In genomic region chr11:95840694-95841497, GRCm38 (mm10) we compare ENCODE assay signal across 10 mouse cellular contexts. TPM values are rescaled to one million over a fixed set of nuclear protein-coding genes. Genes with fewer than 3 reads are reported as not detected.
DNase-seq lines count a peak whose midpoint lies in the region; ATAC-seq and TF ChIP-seq lines count a peak whose summit lies in the region.
"Had no signal": no experiment of that assay in that cellular context is flagged by ENCODE, and none has a peak within 500 bp of the region (broad histone marks: within the 10 kb centered on the region; RNA-seq: fewer than 3 reads in every experiment).

No protein-coding gene starts in this region.

- H3K4me1 ChIP-seq in heart, embryonic 13.5 days = peaks cover 41% of the 10 kb centered on the region
- H3K4me1 ChIP-seq in midbrain, embryonic 11.5 days (ENCODE audit: control insufficient read depth, insufficient read depth, low read length) = 0 out of 2 replicates have a peak, but pooled peaks cover 5% of the 10 kb centered on the region
- no peaks in the 10 kb centered on the region for H3K4me1 ChIP-seq in midbrain, embryonic 15.5 days
- H3K4me1 ChIP-seq in olfactory bulb, adult 2 months (ENCODE audit: control insufficient read depth, insufficient read depth, low read length) = peaks cover 23% of the 10 kb centered on the region

- WGBS in heart, embryonic 13.5 days = 61% methylated on average over 5 of the region's 5 CpGs
- WGBS in midbrain, embryonic 11.5 days = 79% methylated on average over 5 of the region's 5 CpGs
- 78% methylated on average over 5 of the region's 5 CpGs for WGBS in midbrain, embryonic 15.5 days
- 79% methylated on average over 5 of the region's 5 CpGs for WGBS in olfactory bulb, adult 2 months

- H3K4me3 ChIP-seq in heart, embryonic 13.5 days = peak overlapping the region; percentile 54
- no peak overlapping the region for H3K4me3 ChIP-seq in midbrain, embryonic 11.5 days (ENCODE audit: low read depth, low read length)
- no peak overlapping the region for H3K4me3 ChIP-seq in midbrain, embryonic 15.5 days
- peak overlapping the region; percentile 25 for H3K4me3 ChIP-seq in olfactory bulb, adult 2 months (ENCODE audit: insufficient read depth, low read depth, low read length)
- H3K4me3 ChIP-seq: myocyte had no signal

- no peak for TF ChIP-seq POLR2A in olfactory bulb, adult 2 months (IDR thresholded peaks at IDR 0.05; ENCODE audit: insufficient read depth, low read depth, low read length)

- peak overlapping the region; percentile 64 for H3K4me2 ChIP-seq in heart, embryonic 13.5 days
- no peak overlapping the region for H3K4me2 ChIP-seq in midbrain, embryonic 11.5 days
- H3K4me2 ChIP-seq in midbrain, embryonic 15.5 days = no peak overlapping the region

- H3K27ac ChIP-seq in heart, embryonic 13.5 days (replicated peaks) = peak overlapping the region; percentile 85
- H3K27ac ChIP-seq in midbrain, embryonic 11.5 days (ENCODE audit: low read depth, low read length) = no peak overlapping the region
- no peak overlapping the region for H3K27ac ChIP-seq in midbrain, embryonic 15.5 days
- no peak overlapping the region for H3K27ac ChIP-seq in olfactory bulb, adult 2 months (ENCODE audit: insufficient read depth, low read depth, low read length)

- DNase-seq in heart, adult 8-10 months (ENCODE audit: low spot score) = no peak
- peak; percentile 79 for DNase-seq in midbrain, embryonic 11.5 days (ENCODE audit: low spot score, missing footprints)
- DNase-seq in induced T-regulatory cell, adult 2 months (ENCODE audit: low read depth) = peak; percentile 45
- DNase-seq in right cerebral cortex, postnatal 14 days = no peak
- no peak for DNase-seq in embryo, embryonic 11 days
- DNase-seq: layer of hippocampus, postnatal 36 days had no signal

- peaks cover 29% of the 10 kb centered on the region; the same call in 1 of the 2 replicates for H3K27me3 ChIP-seq in heart, embryonic 13.5 days (replicated peaks)
- H3K27me3 ChIP-seq in midbrain, embryonic 11.5 days (ENCODE audit: control insufficient read depth, insufficient read depth, low read length) = peaks cover 10% of the 10 kb centered on the region
- peaks cover 9% of the 10 kb centered on the region; the same call in 1 of the 2 replicates for H3K27me3 ChIP-seq in midbrain, embryonic 15.5 days (replicated peaks)

- ATAC-seq in heart, embryonic 13.5 days (ENCODE audit: extremely low read depth, insufficient number of reproducible peaks, low FRiP score, low TSS enrichment) = no peak
- ATAC-seq in midbrain, embryonic 11.5 days (ENCODE audit: low FRiP score) = no peak
- ATAC-seq in midbrain, embryonic 15.5 days (replicated peaks) = no peak

- H3K9me3 ChIP-seq in heart, embryonic 13.5 days = no peaks in the 10 kb centered on the region
- H3K9me3 ChIP-seq in midbrain, embryonic 11.5 days (ENCODE audit: control insufficient read depth, low read length) = no peaks in the 10 kb centered on the region
- no peaks in the 10 kb centered on the region for H3K9me3 ChIP-seq in midbrain, embryonic 15.5 days

- no peaks in the 10 kb centered on the region for H3K36me3 ChIP-seq in heart, embryonic 13.5 days
- no peaks in the 10 kb centered on the region for H3K36me3 ChIP-seq in midbrain, embryonic 11.5 days (ENCODE audit: control insufficient read depth, insufficient read depth, low read length)
- H3K36me3 ChIP-seq in midbrain, embryonic 15.5 days (replicated peaks) = no peaks in the 10 kb centered on the region

- TF ChIP-seq CTCF in olfactory bulb, adult 2 months (IDR thresholded peaks at IDR 0.05; ENCODE audit: insufficient read depth, low read depth, low read length) = no peak

- peak overlapping the region; percentile 77 for H3K9ac ChIP-seq in heart, embryonic 13.5 days
- no peak overlapping the region for H3K9ac ChIP-seq in midbrain, embryonic 11.5 days (ENCODE audit: low read length)
- H3K9ac ChIP-seq in midbrain, embryonic 15.5 days = no peak overlapping the region

RNA-seq across cellular contexts. Expression of gene Abi3, which starts 1.4 kb away (rescaled TPM):
- 17.0 and 17.3 TPM in 2 replicates for polyA plus RNA-seq in heart, embryonic 13.5 days (2015; fragmentation: Nextera tagmentation; extraction: Ambion mirVana)
- 10 to 100 TPM in 1 of 4 experiments, 1 to 10 TPM in 3; 7.3 to 10.8 (median 8.8) TPM for total RNA-seq in heart, adult 8-10 months (2022)
- 1.2 and 2.1 TPM in 2 replicates for polyA plus RNA-seq in midbrain, embryonic 11.5 days (2014; fragmentation: Nextera tagmentation; extraction: Ambion mirVana)
- 2.0 and 2.9 TPM in 2 replicates for polyA plus RNA-seq in midbrain, embryonic 15.5 days (2015; fragmentation: Nextera tagmentation; extraction: Ambion mirVana)
- polyA plus RNA-seq in olfactory bulb, adult 2 months (2012; ENCODE audit: insufficient read depth, insufficient read length, low replicate concordance, missing spikeins) = not detected in 2 replicates

RNA-seq across cellular contexts. Expression of gene Gngt2, which starts 3.9 kb away (rescaled TPM):
- polyA plus RNA-seq in heart, embryonic 13.5 days (2015; fragmentation: Nextera tagmentation; extraction: Ambion mirVana) = 36.6 and 41.4 TPM in 2 replicates
- total RNA-seq in heart, adult 8-10 months (2022) = 10 to 100 TPM; 11.6 to 19.0 (median 15.7) TPM
- 4.9 and 5.6 TPM in 2 replicates for polyA plus RNA-seq in midbrain, embryonic 11.5 days (2014; fragmentation: Nextera tagmentation; extraction: Ambion mirVana)
- 2.8 and 3.6 TPM in 2 replicates for polyA plus RNA-seq in midbrain, embryonic 15.5 days (2015; fragmentation: Nextera tagmentation; extraction: Ambion mirVana)
- polyA plus RNA-seq in olfactory bulb, adult 2 months (2012; ENCODE audit: insufficient read depth, insufficient read length, low replicate concordance, missing spikeins) = not detected in 2 replicates

RNA-seq across cellular contexts. Expression of gene Phospho1, which starts 16.6 kb away (rescaled TPM):
- polyA plus RNA-seq in heart, embryonic 13.5 days (2015; fragmentation: Nextera tagmentation; extraction: Ambion mirVana) = 1.8 and 2.2 TPM in 2 replicates
- total RNA-seq in heart, adult 8-10 months (2022) = 100 to 1,000 TPM; 171 to 185 (median 175) TPM
- polyA plus RNA-seq in midbrain, embryonic 11.5 days (2014; fragmentation: Nextera tagmentation; extraction: Ambion mirVana) = not detected in 2 replicates
- not detected in 2 replicates for polyA plus RNA-seq in midbrain, embryonic 15.5 days (2015; fragmentation: Nextera tagmentation; extraction: Ambion mirVana)
- not detected in 2 replicates for polyA plus RNA-seq in olfactory bulb, adult 2 months (2012; ENCODE audit: insufficient read depth, insufficient read length, low replicate concordance, missing spikeins)

Comparison
In these comparisons a context has a peak if more than half of its experiments do, and no peak if none do; other contexts are left out.
1. H3K4me3 ChIP-seq: peak in heart, embryonic 13.5 days (single experiment) and olfactory bulb, adult 2 months (single experiment); none in midbrain, embryonic 11.5 days (single experiment) and midbrain, embryonic 15.5 days (single experiment).
2. DNase-seq: peak in midbrain, embryonic 11.5 days (single experiment) and induced T-regulatory cell, adult 2 months (single experiment); none in heart, adult 8-10 months (single experiment), right cerebral cortex, postnatal 14 days (single experiment) and embryo, embryonic 11 days (single experiment).